Mouse (Mus musculus) NIH3T3 (cell line): Measurements from ENCODE around the gene Nck1.

Source experiments
- DNase-seq: peaks from one replicate; pipeline ENCODE4 v3.0.0-alpha.2; 2012; ENCODE audit warnings: low read depth

Nck1 gene

DNA sequence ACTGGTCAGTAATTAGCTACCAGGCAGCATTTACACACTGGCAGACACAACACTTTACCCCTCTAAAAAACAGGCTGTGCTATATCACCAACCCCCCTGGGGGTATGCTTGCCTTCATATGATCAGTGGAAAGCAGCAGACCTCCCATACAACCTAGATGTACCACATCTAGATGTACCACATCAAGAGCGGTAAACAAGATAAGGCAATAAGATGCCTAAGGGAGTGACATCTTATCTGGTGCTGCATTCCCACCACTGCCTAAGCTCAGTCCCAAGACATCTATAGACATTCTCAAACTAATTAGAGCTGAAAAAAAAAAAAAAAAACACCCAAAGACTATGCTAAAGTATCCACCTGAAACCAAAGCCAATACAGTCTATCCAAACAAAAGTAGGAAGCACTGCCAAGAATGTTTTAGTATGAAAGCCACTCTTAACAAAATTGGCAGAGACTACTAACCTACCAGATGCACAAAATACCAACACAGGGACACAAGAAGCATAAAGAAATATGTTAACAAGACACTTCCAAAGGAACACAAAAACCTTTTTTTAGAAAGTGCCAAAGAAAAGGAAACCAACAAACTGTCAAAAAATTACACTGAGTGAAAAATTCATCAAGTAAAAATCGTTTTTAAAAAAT, 10.2 kb downstream of the Nck1 start:
- DNase-seq, result no peak

DNA sequence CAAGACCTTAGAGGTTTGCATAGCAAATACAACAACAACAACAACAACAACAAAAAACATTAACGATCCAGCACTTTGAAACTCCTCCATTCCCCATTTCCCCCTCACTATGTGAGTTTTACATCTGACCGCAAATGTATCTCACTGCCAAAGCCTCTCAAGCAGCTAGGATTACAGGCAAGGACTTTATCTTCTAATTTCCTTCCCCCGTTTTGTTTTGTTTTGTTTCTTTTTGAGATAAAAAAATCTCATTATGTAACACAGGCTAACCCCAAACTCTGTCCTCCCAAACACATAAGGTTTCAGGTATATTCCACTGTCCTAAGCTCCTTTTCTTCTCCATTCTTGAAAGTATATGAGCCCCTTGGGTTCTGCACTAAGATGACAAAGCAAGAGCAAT, 11.2 kb downstream of the Nck1 start:
- no peak for DNase-seq

DNA sequence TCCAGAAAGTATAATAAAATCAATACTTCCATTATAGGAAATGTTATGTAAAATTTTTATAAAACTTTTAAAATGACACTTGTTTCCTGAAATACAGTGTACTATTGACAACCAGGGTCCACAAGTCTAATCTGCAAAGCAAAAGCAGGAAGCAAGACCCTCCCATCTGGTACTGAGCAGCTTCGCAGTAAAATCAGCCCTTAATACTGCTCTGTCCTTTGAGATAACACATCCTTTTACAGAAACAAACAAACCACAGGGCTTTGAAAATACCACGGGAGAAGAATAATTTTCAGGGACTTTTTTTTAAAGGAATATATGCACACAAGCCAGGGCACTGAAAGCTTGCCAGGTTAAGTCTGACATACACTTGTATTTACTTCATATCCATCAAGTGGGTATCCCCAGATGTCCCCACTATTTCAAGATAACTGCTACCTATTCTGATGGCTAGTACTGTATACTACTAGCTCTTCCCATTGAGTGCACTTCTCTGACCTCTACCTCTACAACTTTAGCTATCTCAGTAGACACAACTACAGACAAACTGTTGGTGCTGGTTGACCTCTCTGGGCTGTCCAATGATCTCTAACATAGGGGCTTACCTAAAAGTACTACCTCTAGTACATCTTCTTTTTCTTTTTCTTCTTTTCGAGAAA, 13.0 kb downstream of the Nck1 start:
- no peak for DNase-seq

DNA sequence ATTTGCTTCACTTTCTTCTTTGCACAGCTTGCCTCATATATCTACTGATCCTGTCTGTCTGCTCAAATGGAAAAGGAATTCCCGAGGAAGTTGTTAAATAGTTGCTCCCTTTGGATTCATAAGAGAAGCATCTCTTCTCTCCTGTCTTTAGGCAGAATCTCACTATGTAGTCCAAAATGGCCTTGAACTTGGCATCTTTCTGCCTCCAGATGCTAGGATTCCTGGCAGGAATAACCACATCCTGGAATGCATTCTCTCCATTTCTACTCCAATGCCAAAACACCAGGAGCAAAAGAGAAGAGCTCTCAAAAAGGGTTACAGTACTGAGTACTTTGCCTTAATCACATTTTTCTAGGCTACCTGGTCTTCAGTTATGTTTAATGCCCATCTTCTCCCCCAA, 14.6 kb downstream of the Nck1 start:
- peak; percentile 47 for DNase-seq

DNA sequence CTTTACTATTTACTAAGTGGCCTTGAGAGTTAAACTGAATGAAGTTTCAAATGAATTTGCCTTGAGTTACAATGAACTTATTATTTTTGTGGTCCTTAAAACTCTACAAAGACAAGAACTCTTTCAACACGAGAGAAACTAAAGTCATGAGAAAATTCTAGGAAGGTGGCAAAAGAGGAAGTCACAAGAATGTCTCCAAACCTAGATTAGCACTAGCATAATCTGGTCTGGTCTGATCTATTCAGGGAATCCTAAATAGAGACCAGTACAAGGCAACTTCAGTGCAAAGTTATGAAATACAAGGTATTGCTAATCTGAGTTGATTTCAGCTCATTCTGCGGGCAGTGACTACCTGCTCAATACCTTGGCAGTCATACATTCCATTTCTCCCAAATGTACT, 20.7 kb downstream of the Nck1 start:
- DNase-seq, result no peak

DNA sequence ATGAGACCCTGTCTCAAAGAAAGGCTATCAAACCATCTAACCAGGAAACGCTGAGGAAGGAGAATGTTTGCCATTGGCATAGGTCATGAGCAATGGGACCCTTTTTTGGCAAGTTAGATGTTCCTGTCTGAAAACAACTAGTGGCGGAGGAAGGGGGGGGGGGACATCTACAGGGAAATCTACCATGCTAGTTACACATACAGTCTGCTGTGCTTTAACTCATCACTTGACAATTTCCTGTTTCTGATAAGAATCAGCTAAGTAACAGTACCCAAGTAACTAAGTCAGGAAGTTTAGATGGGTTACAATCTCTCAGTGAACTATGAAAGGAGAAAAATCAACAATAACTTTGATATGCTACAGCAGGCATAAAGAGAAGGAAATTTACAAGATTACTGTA, 23.9 kb downstream of the Nck1 start:
- no peak for DNase-seq

DNA sequence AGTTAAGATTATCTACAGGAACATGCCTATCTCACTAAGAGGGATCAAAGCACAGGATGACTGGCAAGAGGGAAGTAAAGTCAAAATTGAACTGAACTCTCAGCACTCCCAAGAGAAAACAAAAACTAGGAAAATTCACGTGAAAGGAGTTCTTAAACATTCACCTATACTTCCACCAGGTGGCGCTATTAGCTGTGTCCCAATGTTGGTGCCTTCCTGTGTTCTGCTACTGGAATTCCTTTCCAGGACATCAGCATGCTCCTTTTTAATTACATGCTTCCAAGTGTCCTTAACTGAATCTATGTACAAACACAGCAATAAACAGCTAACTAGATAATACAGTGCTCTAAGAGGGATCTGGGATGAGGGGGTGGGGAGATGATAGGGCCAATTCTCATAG, 25.3 kb downstream of the Nck1 start:
- peak; percentile 64 for DNase-seq

DNA sequence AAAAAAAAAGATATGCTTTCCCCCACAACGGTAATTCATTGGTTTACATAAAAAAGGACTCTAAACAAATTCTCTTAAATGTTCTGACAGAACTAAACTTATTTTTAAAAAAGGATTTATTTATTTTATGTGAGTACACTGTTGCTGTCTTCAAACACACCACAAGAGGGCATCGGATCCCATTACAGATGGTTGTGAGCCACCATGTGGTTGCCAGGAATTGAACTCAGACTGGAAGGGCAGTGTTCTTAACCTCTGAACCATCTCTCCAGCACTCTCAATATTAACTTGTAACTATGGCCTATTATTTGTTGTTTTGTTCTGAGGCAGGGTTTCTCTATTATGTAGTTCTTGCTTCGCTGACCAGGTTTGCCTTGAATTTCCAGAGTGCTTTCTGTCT, 25.9 kb downstream of the Nck1 start:
- DNase-seq, result no peak

DNA sequence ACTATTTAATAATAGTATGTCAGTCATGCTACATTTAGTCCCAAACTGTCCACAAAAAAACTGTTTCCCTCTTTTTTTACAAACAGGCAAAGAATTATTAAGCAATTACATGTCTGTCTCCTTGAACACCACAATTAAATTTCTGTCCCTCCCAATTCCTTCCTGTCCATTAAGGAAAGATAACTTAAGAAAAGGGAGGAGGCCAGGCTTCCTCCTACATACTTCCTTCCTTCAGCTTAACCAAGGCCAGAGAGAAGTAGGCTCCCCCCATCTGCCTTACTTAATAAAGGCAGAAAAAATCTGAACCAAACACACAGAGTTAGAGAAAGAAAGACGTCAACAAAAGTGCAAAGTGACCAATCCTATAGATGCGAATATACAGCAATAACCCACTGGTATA, 38.4 kb downstream of the Nck1 start:
- no peak for DNase-seq

DNA sequence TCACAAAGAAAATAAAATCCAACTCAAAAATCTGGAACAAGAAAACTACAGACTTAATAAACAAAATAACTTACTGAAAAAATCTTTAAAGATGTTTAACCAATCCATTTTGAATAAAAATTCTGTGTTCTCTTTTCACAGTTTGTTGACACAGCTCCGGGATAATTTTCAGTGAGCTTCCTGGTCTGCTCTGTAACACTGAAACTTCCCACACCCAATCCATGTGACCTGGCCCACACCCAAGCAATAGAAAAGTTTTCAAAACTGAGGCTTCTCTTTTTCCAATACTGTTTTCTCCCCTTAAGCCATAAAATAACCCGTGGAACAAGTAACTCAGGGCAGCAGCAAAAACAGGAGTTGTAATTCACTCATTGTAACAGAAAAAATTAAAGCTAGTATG, 39.3 kb downstream of the Nck1 start:
- DNase-seq, result peak; percentile 31

DNA sequence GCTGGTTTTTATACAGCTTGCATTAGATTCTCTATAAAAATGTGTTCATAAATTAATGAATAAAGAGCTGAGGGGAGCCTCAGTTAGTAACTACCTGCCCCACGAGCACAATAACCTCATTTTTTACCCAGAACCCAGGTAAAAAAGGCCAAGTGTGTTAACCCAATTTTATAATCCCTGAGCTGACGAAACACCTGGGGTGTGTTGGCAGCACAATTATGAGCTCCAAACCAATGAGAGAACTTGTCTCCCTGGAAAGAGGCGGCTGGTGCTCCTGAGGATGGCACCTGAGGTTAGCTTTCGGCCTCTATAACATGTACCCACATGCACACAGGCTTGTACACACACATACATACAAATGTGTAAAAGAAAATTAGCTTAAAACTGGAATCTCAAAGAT, 40.4 kb downstream of the Nck1 start:
- DNase-seq, result no peak

DNA sequence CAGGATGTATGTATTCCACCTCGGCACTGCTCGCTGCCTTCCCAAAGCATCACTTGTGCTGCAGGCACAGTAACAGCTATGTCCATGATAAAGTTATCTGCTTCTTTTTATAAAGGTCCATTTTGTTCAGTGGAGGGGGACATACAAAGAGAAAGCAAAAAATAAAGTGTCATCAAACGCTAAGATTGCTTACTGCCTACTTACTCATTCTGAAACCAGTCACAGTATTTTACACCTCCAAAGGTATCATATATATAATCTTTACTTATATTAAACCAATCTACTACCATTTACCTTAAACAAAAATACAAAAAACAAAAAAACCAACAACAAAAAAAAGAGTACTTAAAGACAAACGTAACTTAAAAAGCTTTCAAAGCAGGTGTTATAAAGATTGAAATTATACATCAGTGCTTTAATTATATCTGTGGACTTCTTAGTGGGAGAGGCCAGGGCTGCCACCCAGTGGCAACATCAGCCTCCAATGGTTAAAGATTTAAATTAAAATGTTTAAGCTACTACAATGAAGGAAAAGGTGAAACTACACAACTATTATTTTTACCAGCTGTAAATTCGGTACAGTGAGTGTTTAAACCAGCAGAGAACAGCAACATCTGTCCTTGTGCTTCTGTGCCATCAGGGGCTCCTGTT, 52.2 kb downstream of the Nck1 start:
- DNase-seq, result no peak

DNA sequence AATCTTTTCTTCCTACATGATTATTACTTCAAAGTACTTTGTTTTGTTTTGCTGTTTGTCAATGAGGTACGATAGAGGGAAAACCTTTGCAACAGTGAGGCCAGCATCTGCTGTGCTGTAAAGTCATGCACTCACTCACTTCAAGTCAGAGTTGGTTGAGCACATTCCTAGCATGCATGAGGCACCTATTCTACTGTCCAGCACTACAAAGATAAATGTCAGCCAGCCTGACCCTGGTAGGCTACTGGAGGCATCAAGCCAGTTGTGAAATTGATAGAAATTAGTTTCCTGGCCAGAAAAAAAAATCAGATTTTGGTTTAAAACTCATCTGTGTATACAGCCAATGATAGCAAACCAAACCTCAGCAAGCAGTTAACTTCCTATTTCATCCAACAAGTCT, 54.5 kb downstream of the Nck1 start:
- DNase-seq, result no peak

DNA sequence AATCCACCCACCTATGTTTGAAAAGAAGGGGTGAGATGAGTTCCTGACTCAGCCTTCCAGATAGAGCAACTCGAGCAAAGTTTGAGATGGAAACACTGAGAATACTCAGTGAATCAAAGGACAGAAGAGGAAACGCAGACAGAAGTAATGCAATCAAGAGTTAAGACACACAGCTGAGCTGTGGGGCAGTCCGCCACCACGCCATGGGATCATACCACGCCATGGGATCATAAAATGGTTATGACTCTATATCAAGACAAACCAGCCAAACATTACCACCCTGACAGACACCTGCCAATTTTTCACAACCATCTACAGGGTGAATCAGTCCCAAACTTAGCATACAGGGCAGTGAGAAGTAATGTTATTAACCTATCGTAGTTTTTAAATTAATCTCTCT, 57.0 kb downstream of the Nck1 start:
- DNase-seq, result no peak

DNA sequence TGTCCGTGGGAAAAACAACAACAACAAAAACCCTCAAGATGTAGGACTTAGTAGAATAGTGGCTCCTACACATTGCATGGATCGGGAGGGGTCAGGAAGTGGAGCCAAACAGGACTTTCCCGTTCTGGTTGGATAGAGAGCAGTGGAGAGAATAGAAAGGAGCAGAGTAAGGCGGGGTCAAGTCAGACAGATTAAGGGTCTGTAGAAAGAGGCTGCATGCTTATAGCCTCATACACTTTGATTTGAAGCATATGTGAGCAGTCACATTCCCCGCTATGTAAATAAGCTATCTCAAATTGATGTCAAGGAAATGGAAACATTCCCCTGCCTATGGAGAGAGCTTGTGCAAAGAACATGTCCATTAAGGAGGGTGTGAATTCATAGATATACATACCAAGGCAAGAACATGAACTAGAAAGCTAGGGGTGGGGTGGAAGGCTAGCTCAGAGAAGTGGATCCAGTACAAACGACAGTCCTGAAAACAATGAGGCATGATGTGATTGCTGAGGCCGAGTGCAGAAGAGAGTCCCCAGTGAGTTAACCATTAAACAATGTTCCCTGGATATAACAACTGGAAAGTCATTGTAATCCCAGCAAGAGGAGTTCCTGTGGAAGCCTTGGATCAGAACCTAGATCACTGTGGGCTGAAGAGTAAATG, 57.7 kb downstream of the Nck1 start:
- peak; percentile 9 for DNase-seq

DNA sequence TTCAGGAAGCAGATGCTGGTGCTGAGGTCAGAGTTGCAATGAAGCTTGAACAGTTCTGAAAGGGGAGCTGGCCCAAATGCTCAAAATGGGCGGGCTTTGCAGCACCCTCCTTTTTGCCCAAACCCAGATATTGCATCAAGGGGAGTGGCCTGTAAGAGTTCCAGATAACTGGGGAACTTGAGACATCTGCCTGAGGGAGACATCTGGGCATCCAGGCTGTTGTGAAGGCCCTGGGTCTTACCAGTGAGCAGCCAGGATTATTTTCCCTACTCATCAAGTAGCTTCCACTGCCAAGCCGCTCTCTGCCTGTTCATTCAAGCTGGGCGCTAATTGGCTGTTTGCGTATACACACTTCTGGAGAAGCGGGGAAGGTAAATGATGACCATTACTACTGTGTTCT, 59.5 kb downstream of the Nck1 start, which contains the start of gene Il20rb:
TSS of gene Il20rb (minus strand) at position 358 of the 400 bp plus-strand sequence.
- DNase-seq, result peak; percentile 12

DNA sequence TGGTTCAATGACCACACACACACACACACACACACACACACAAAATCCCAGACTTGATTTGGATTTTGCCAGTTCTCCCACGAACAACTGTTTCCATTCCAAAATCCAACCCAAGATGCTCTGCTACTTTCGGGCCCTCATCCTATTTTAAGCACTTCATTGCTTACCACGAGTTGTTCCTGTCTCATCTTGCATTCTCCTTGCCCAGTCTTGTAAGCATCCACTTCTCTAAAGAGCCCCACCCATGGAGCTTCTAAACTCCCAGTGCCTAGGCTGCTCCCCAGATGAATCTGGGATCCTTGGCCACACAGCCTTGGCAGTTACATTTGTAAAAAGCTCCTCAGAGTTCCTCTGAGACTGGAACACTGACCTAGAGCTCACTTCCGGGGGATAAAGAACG, 62.6 kb downstream of the Nck1 start:
- no peak for DNase-seq

DNA sequence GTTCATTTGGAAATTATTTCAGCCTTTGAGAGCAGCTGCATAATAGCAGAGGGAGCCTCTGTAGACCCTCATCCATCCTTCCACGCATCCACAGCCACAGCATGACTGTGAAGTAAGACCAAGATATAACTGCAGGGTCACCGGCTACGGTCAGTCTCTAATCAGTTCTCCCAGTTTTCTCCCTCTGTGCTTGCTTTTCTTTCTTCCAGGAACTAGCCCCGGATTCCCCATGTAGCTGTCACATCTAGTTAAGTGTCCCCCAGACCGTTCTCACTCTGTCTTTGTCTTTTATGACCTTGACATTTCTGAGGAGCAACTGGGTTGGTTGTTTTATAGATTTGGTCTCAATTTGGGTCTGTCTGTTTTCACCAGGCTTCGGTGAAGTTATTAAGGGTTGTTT, 64.3 kb downstream of the Nck1 start:
- no peak for DNase-seq

DNA sequence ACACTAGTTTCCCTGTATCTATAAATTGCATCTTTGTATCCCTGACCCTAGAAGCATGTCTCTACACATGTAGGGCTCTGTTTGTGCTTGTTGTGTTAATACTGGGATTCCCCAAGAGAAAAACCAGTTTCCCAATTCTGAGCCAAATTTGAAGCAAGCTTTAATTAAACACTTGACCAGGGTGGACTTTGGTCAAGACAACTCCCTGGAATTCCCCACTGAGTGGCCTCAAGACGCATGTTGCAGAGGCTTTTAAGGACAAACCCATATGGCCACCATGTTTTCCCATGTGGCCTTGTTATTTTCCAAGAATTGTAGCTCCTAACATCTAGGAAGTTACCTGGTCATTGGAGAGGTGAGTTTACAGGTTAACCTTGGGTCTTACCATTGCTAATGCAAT, 71.9 kb downstream of the Nck1 start:
- no peak for DNase-seq

DNA sequence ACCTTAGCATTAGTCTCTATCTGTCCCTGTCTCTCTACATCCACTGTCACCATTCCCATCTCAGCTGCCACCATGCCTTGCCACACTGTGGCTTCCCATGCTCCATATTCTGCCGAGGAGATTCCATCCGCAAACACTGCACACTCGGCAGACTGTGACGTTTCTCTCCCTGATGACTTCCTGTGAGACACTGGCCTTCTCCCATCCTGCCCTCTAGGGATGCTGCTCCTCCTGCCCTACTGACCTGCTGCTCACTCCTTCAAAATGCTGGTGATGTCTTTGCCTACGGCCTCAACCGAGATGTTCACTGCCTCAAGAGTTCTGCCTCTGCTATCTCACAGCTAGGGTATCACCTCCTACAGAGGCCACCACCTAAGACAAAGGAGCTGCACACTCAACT, 72.6 kb downstream of the Nck1 start:
- no peak for DNase-seq

DNA sequence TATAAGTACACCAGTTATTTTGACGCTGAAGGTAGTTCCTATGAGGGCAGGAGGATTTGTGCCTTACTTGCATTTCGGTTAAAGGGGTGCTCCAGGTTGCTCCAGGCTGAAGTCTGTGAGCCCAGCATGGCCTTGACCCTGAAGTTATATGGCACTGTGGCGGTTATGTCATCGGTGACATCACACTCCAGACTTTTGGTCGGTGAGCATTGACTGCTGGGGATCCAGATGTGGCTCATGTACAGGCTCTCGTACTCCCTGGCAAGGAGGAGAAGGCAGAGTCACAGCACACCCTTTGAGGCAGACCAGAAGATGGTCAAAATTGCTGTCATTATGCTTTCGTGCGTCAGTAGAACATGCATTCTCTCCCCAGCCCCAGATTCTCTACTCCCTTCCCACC, 73.0 kb downstream of the Nck1 start:
- DNase-seq, result no peak

DNA sequence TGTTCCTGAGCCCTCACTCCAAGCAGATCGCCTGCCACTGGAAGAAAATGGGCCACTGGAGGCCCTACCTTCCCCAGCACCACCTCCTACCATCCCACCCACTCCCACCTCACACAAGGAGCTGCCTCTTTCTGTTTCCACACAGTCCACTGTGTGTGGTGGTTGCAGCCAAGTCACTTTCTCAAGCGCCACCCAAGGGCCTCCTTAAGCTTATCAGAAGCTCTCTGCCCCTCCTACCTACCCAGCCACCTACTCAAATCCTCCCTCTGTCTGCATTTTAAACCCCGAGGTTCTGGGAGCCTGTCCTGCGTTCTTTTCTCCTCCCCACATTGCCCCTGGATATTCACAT, 74.4 kb downstream of the Nck1 start:
- no peak for DNase-seq

DNA sequence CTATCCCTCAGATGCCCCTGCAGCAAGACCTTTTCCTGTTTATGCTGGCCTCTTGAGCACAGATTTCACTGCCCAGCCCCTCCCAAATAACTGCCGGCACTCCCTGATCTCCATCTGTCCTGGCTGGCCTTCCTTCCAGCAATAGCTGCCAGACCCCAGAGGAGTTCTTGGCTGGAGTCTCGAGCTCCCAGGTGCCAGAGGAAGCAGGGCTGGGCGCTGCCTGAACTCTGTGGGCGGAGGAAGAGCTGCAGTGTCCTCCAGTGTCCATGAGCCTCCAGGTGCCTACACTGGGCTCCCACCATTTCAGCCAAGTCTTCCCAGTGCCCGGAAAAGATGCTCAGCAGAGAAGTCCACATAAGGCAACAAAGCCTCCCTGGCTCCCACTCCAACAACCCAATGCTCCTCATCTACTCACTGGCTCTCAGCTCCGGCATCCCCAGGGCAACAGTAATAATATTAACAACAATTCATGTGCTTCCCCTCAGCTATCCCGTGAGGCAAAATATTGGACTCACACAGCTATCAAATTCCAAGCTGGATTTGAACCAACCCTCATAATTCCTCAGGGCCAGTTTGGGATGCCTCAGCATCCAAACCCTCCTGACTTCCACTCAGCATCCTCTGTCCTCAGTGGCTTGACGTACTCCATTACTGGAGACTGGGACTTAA, 74.9 kb downstream of the Nck1 start:
- peak; percentile 72 for DNase-seq
